Mouse (Mus musculus) naive thymus-derived CD4-positive, alpha-beta T cell, adult 2 months (primary cell): Measurements from ENCODE around the gene Gimap8.
"Not testable (repeated sequence)": the region's sequence is repeated elsewhere in the genome, so short reads cannot be mapped to it uniquely, and the experiment has no call there.

Experiments used
- DNase-seq: peaks from one replicate; pipeline ENCODE4 v3.0.0-alpha.2; 2011; ENCODE audit warnings: low read depth

Gene Gimap8

GRCm38 (mm10) chr6:48646995-48647394 lies at the start of gene Gimap8:
TSS of gene Gimap8 (plus strand) at chr6:48647234.
- peak; percentile 93 for DNase-seq

GRCm38 (mm10) chr6:48600594-48600993 lies 46.4 kb upstream of the Gimap8 start:
- no peak for DNase-seq

DNA sequence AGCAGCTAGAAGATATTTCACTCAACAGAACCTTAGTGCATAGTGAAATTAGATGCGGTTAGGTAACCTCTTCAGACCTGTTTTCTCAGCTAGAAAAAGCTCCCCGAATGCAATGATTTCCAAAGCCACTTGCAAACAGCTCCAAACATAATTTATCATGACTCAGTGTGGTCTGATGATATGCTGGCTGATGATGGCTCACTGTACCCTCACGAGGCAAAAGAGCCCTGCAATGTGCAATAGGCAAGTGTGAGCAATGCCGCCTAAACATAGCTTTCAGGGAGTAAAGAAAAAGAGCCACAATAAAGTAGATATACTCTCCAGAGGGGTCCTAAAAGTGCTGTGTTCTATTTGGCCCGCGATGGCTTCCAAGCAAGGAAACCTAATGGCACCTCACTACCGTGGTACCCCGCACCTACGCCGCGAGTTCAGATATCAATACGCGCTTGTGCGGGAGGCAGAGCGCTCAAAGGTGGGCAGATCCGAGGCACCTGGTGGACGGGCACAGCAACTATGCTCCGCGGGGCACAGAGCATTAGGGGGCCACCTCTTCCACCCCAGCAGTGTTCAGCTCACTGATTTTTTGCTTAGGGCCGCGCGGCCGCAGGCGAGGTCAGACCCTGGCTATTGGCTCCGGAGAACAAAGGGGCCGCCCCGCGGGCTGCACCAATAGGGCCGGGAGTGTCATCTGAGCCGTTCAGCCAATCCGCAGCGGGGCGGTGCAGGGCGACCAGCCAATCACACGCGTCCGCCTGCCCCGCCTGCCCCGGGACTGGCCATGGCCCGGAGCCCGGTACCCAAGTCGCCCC lies 45.6 kb upstream of the Gimap8 start, which contains the start of gene Zfp775:
Gene Zfp775 (plus strand): TSS at position 793 of the 809 bp plus-strand sequence.
- DNase-seq: peak; percentile 92

- no peak for DNase-seq
Observed at GRCm38 (mm10) chr6:48602080-48602741, 44.8 kb upstream of the Gimap8 start.

DNA sequence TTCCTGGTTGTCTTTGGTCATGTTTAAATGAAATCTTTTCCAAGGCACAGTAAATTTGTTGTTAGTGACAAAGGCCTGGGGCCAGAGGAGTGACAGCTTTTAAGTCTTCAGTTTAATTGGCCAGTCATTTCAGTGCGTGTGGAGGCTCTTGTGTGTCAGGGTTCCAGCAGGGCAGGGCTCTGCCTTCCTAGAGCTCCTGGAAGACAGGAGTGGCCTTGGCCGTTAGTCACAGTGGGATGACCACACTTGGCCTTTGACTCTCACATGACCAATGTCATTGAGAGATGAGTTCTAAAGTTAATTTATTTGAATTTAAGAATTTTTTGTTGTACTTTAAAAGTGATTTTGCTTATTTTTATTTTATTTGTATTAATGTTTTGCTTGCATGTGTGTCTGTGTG lies 38.9 kb upstream of the Gimap8 start:
- no peak for DNase-seq

DNA sequence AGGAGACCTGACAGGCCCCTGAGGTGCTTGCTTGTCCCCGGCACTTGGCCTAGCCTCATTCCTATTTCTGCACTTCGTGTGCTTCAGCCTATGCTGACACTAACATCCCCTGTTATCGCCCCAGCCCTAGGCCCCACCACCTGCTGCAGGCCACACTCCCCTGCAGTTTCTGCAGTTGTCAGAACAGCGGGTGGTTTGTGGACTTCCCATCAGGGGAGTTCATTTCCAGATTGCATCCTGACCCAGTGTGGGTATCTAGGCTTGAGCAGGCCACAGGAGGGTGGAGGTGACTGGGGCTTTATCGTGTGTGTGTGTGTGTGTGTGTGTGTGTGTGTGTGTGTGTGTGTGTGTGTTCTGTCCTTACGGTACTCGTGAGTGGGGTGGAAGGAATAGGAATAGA lies 37.5 kb upstream of the Gimap8 start:
- no peak for DNase-seq

DNA sequence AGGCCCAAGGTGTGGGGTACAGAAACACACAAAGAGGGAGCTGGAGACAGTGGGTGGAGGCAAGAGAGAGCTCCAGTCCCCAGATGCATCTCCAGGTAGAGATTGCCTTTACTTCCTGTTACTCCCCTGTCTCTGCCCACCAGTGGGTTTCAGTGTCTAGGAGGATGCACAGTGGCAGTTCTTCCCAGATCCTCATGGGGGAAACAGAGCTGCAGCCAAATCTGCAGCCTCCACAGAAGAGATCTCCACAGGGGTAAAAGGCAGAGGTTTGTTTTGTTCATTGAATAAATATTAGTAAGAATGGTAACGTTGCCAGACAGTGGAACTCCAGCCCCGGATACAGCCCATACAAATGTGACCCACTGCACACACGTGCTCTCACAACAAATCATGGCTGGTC lies 36.4 kb upstream of the Gimap8 start:
- no peak for DNase-seq

GRCm38 (mm10) chr6:48613464-48613863 lies 33.6 kb upstream of the Gimap8 start:
- no peak for DNase-seq

DNA sequence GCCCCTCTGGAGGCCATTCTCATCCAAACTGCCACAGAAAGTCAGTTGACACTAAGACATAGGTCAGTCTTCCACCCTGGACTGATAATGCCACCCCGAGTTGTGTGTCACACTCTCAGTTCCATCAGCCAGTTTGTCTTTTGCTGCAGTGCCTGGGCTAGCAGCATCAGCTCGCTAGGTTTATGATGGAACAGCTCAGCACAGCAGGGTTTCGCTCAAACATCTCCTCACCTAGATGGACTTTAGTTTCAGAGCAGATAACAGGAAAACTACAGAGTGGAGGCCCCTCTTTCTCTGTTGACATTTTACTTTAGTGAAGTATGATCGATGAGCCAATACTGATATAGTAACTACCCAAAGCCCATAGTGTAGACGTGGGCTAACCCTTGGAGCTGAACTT lies 32.3 kb upstream of the Gimap8 start:
- DNase-seq: no peak

GRCm38 (mm10) chr6:48620031-48620430 lies 27.0 kb upstream of the Gimap8 start:
- no peak for DNase-seq

DNA sequence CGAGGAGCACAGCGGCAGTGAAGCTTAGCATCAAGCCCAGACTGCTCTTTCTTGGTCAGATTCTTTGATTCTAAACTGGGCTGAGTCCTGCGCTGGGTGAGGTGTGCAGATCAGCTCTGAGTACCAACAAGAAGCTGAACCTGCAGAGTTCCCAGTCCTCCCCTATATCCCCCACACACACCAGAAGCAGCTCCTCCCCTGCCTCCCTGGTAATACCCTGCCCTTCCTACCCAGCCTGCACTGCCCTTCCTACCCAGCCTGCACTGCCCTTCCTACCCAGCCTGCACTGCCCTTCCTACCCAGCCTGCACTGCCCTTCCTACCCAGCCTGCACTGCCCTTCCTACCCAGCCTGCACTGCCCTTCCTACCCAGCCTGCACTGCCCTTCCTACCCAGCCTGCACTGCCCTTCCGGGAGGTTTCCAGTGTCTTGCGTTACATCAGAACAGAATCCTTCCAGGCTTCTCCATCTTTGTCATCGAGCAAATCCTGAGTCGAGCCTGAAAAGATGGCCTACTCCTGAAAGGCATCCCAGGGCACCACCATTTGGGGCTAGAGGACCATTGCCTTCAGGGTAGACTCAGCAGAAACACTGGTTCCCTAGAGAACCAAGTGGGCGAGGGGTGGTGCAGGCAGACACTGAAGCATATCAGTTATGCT lies 24.7 kb upstream of the Gimap8 start:
- DNase-seq: not testable (repeated sequence)

DNA sequence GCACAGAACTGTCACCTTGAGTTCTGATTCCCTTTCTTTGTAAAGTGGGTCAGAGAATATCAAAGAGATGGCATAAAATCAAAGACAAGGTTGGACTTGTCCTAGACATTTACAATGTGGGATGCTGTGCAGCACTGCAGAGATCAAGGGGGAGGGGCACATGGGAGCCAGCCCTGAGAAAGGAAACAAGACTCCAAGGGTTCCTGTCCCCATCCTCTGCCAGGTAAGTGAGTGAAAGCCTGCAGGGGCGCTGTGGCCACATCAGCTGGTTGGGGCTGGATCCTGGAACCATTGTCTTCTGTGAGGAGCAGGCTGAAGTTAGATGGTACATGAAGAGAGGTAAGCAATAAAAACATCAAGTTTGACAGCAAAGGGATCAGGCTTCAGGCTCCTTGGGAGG lies 23.6 kb upstream of the Gimap8 start:
- DNase-seq: no peak

GRCm38 (mm10) chr6:48626464-48626863 lies 20.6 kb upstream of the Gimap8 start, which contains the start of gene AI854703:
TSS of gene AI854703 (plus strand) at chr6:48626764.
- DNase-seq: no peak

- DNase-seq: peak; percentile 57
Observed at GRCm38 (mm10) chr6:48626984-48627383, 20.1 kb upstream of the Gimap8 start.

DNA sequence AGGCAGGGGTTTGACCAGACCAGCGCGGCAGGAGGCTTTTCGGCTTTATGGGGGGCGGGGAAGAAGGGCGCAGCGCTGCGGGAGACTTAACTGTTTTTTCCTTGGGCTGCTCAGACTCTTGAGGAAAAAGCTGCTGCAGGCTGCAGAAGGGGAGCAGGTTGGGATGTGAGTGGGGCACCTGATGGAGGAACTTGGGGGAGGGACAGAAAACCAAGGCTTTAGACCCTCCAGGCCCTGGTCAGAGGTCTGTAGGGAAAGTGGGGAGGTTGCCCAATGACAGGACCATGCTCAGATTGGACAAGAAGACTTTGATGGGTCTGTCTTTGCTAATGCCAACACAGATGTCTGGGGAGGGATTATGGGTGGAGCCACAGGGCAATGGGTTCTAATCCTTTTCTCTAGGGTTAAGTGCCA lies 19.5 kb upstream of the Gimap8 start:
- DNase-seq: peak; percentile 16

GRCm38 (mm10) chr6:48628377-48628776 lies 18.7 kb upstream of the Gimap8 start:
- no peak for DNase-seq

DNA sequence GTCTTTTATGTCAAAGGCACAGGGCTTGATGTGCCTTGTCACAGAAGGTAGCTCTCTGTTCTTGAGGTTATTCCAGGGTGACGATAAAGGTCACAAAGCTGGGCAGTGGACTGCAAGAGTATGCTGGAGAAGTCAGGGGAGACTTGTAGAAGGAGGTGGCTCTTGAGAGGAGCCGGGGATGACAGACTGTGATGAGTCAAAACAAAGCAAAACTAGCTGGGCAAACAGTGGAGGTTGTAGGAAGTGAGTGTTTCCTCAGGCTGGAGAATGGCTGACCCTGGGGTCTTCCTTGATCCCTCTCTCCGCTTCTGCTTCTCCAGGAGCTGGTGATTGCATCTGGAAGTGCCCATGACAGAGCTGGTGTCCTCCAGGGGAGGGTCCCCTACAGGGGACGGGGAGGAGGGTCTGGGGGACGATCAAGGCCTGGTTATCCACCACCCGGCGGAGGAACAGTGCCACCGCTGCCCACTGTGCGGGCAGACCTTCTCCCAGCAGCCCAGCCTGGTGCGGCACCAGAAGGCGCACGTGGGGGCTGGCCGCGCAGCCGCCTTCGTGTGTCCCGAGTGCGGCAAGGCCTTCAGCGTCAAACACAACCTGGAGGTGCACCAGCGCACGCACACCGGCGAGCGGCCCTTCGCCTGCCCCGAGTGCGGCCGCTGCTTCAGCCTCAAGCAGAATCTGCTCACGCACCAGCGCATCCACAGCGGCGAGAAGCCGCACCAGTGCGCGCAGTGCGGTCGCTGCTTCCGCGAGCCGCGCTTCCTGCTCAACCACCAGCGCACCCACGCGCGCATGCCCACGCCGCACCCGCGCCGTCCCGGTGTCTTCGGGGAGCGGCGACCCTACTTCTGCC lies 18.0 kb upstream of the Gimap8 start:
- DNase-seq: peak; percentile 71

GRCm38 (mm10) chr6:48629661-48630034 lies 17.4 kb upstream of the Gimap8 start:
- no peak for DNase-seq

- no peak for DNase-seq
Observed at GRCm38 (mm10) chr6:48630831-48631230, 16.2 kb upstream of the Gimap8 start.

DNA sequence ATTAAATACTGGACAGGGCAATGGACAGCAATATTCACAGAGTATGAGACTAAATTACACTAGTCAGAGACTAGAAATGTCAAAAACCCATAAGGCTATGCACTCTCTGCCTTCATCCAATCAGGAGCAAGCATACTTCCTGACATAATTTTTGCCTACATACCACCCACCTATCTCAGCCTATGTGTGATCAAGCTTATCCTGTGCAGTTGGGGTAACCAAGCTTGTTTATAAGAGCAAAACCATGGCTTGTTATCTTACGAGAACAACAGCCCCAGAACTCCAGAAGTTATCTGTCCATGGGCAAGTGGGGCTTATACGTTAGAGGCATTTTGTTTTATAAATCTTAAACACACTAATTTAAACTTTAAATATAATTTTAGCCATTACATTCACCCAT lies 11.9 kb upstream of the Gimap8 start:
- DNase-seq: no peak

- no peak for DNase-seq
Observed at GRCm38 (mm10) chr6:48636515-48636914, 10.5 kb upstream of the Gimap8 start.
